Mouse (Mus musculus) c-Kit-negative CD71-positive TER-119-positive erythroid progenitor cells, embryonic 14.5 days (primary cell): ENCODE measurements around the gene Zbtb2.
A peak's percentile ranks its signal among the peaks of the same experiment; 100 is the strongest.
"Not testable (repeated sequence)": the region's sequence is repeated elsewhere in the genome, so short reads cannot be mapped to it uniquely, and the experiment has no call there.

Experiments used
- DNase-seq: peaks from one replicate; pipeline ENCODE4 v3.0.0-alpha.2; 2013; ENCODE audit warnings: low read depth, low spot score

The Zbtb2 gene

GRCm38 (mm10) chr10:4387701-4388383 is at the start of gene Zbtb2:
Gene Zbtb2 (minus strand): TSS chr10:4388108.
- peak; percentile 44 for DNase-seq

GRCm38 (mm10) chr10:4435416-4435815 is 47.5 kb upstream of the Zbtb2 start:
- no peak for DNase-seq

GRCm38 (mm10) chr10:4433871-4434270 is 46.0 kb upstream of the Zbtb2 start:
- not testable (repeated sequence) for DNase-seq

GRCm38 (mm10) chr10:4432996-4433755 is 45.3 kb upstream of the Zbtb2 start:
- DNase-seq, result no peak

GRCm38 (mm10) chr10:4432123-4432931 is 44.4 kb upstream of the Zbtb2 start, which contains the start of the genes Rmnd1 and Armt1:
Gene Rmnd1 (minus strand): TSS chr10:4432388.
Gene Armt1 (plus strand): TSS chr10:4432467.
- DNase-seq, result peak; percentile 86

- no peak for DNase-seq
Observed at GRCm38 (mm10) chr10:4431746-4432122, 43.8 kb upstream of the Zbtb2 start.

- no peak for DNase-seq
Observed at GRCm38 (mm10) chr10:4430826-4431225, 42.9 kb upstream of the Zbtb2 start.

GRCm38 (mm10) chr10:4430399-4430798 is 42.5 kb upstream of the Zbtb2 start:
- no peak for DNase-seq

- DNase-seq, result no peak
Observed at GRCm38 (mm10) chr10:4425245-4425644, 37.3 kb upstream of the Zbtb2 start.

- no peak for DNase-seq
Observed at GRCm38 (mm10) chr10:4407191-4407590, 19.3 kb upstream of the Zbtb2 start.

GRCm38 (mm10) chr10:4405511-4405910 is 17.6 kb upstream of the Zbtb2 start:
- DNase-seq, result no peak

- DNase-seq, result peak; percentile 45
Observed at GRCm38 (mm10) chr10:4404895-4405491, 17.1 kb upstream of the Zbtb2 start.

GRCm38 (mm10) chr10:4398058-4398457 is 10.2 kb upstream of the Zbtb2 start:
- no peak for DNase-seq

GRCm38 (mm10) chr10:4395321-4395720 is 7.4 kb upstream of the Zbtb2 start:
- no peak for DNase-seq

- DNase-seq, result no peak
Observed at GRCm38 (mm10) chr10:4391851-4392250, 3.9 kb upstream of the Zbtb2 start.

- DNase-seq, result no peak
Observed at GRCm38 (mm10) chr10:4391076-4391475, 3.2 kb upstream of the Zbtb2 start.

- DNase-seq, result no peak
Observed at GRCm38 (mm10) chr10:4390550-4390949, 2.6 kb upstream of the Zbtb2 start.

GRCm38 (mm10) chr10:4389461-4390112 is 1.7 kb upstream of the Zbtb2 start:
- no peak for DNase-seq

- no peak for DNase-seq
Observed at GRCm38 (mm10) chr10:4389036-4389435, 1.1 kb upstream of the Zbtb2 start.

- no peak for DNase-seq
Observed at GRCm38 (mm10) chr10:4388384-4388745, 457 bp upstream of the Zbtb2 start.
